Mouse (Mus musculus) adrenal gland, postnatal 10 days (tissue): ENCODE results near the gene Srxn1. TPM values are rescaled to one million over a fixed set of nuclear protein-coding genes. Genes with fewer than 3 reads are reported as not detected.

ENCODE experiments used
- DNase-seq: peaks from one replicate; pipeline ENCODE4 v3.0.0; 2021; ENCODE audit warnings: mixed read lengths
- total RNA-seq, 2 experiments: library from RNA; stranded (reverse); gene quantifications; 2 replicates each; pipeline ENCODE4 v1.2.3; 2021

The Srxn1 gene
- total RNA-seq, 2 experiments from 2014 or later = 48.5 to 177 TPM

GRCm38 (mm10) chr2:152089078-152089477 lies 16.2 kb upstream of the Srxn1 start:
- peak; percentile 76 for DNase-seq

GRCm38 (mm10) chr2:152089581-152089980 lies 15.7 kb upstream of the Srxn1 start:
- no peak for DNase-seq

- no peak for DNase-seq
Measured at GRCm38 (mm10) chr2:152090486-152090885, 14.8 kb upstream of the Srxn1 start.

GRCm38 (mm10) chr2:152091342-152092056 lies 13.8 kb upstream of the Srxn1 start:
- no peak for DNase-seq

GRCm38 (mm10) chr2:152092927-152093326 lies 12.4 kb upstream of the Srxn1 start:
- no peak for DNase-seq

- peak; percentile 63 for DNase-seq
Measured at GRCm38 (mm10) chr2:152093356-152093792, 11.9 kb upstream of the Srxn1 start.

GRCm38 (mm10) chr2:152094856-152095545 lies 10.3 kb upstream of the Srxn1 start:
- no peak for DNase-seq

GRCm38 (mm10) chr2:152096922-152097321 lies 8.4 kb upstream of the Srxn1 start:
- DNase-seq = no peak

- DNase-seq = no peak
Measured at GRCm38 (mm10) chr2:152097916-152098315, 7.4 kb upstream of the Srxn1 start.

GRCm38 (mm10) chr2:152099538-152099937 lies 5.8 kb upstream of the Srxn1 start:
- DNase-seq = no peak

GRCm38 (mm10) chr2:152101761-152102160 lies 3.6 kb upstream of the Srxn1 start:
- no peak for DNase-seq

GRCm38 (mm10) chr2:152102369-152102768 lies 2.9 kb upstream of the Srxn1 start:
- no peak for DNase-seq

GRCm38 (mm10) chr2:152104711-152105317 lies 502 bp upstream of the Srxn1 start:
- DNase-seq = no peak

GRCm38 (mm10) chr2:152106225-152106595 lies 894 bp downstream of the Srxn1 start:
- peak; percentile 35 for DNase-seq

- DNase-seq = no peak
Measured at GRCm38 (mm10) chr2:152106597-152106996, 1.3 kb downstream of the Srxn1 start.

GRCm38 (mm10) chr2:152108702-152109101 lies 3.4 kb downstream of the Srxn1 start:
- DNase-seq = no peak

- no peak for DNase-seq
Measured at GRCm38 (mm10) chr2:152109386-152109785, 4.1 kb downstream of the Srxn1 start.

GRCm38 (mm10) chr2:152111311-152111710 lies 6.0 kb downstream of the Srxn1 start:
- no peak for DNase-seq

- DNase-seq = peak; percentile 95
Measured at GRCm38 (mm10) chr2:152111920-152112319, 6.6 kb downstream of the Srxn1 start.

- DNase-seq = no peak
Measured at GRCm38 (mm10) chr2:152112490-152112889, 7.2 kb downstream of the Srxn1 start.

GRCm38 (mm10) chr2:152112970-152113369 lies 7.7 kb downstream of the Srxn1 start:
- no peak for DNase-seq

GRCm38 (mm10) chr2:152114057-152114975 lies 9.0 kb downstream of the Srxn1 start:
- no peak for DNase-seq
